Mouse (Mus musculus): ENCODE data around the gene Krtap1-4. TPM values are rescaled to one million over a fixed set of nuclear protein-coding genes. Genes with fewer than 3 reads are reported as not detected.

Gene Krtap1-4
- polyA plus RNA-seq, 1 experiment from 2014 or later: not detected

Other genes with a start within 250 kb of the Krtap1-4 start
- 0.04 and 0.16 TPM in 2 replicates for gene Krt26, start 245.7 kb downstream of the Krtap1-4 start, polyA plus RNA-seq (2014; fragmentation: Nextera tagmentation; extraction: Ambion mirVana)
- not detected in 2 replicates for gene Krt27, start 232.6 kb downstream of the Krtap1-4 start, polyA plus RNA-seq (2014; fragmentation: Nextera tagmentation; extraction: Ambion mirVana)
- not detected in 2 replicates for gene Krt28, start 208.8 kb downstream of the Krtap1-4 start, polyA plus RNA-seq (2014; fragmentation: Nextera tagmentation; extraction: Ambion mirVana)
- 26.2 and 28.5 TPM in 2 replicates for gene Krt10, start 194.3 kb downstream of the Krtap1-4 start, polyA plus RNA-seq (2014; fragmentation: Nextera tagmentation; extraction: Ambion mirVana)
- not detected in 2 replicates for gene Krt12, start 161.4 kb downstream of the Krtap1-4 start, polyA plus RNA-seq (2014; fragmentation: Nextera tagmentation; extraction: Ambion mirVana)
- 16.5 and 17.1 TPM in 2 replicates for gene Krt20, start 145.5 kb downstream of the Krtap1-4 start, polyA plus RNA-seq (2014; fragmentation: Nextera tagmentation; extraction: Ambion mirVana)
- gene Krt23, start 90.5 kb downstream of the Krtap1-4 start, polyA plus RNA-seq (2014; fragmentation: Nextera tagmentation; extraction: Ambion mirVana): 6.0 and 9.2 TPM in 2 replicates
- gene Krt39, start 62.3 kb downstream of the Krtap1-4 start, polyA plus RNA-seq (2014; fragmentation: Nextera tagmentation; extraction: Ambion mirVana): not detected in 2 replicates
- not detected in 2 replicates for gene Krt40, start 40.5 kb downstream of the Krtap1-4 start, polyA plus RNA-seq (2014; fragmentation: Nextera tagmentation; extraction: Ambion mirVana)
- not detected in 2 replicates for gene Krtap3-3, start 32.8 kb downstream of the Krtap1-4 start, polyA plus RNA-seq (2014; fragmentation: Nextera tagmentation; extraction: Ambion mirVana)
- not detected in 2 replicates for gene Krtap3-2, start 26.8 kb downstream of the Krtap1-4 start, polyA plus RNA-seq (2014; fragmentation: Nextera tagmentation; extraction: Ambion mirVana)
- not detected in 2 replicates for gene Gm11939, start 24.2 kb downstream of the Krtap1-4 start, polyA plus RNA-seq (2014; fragmentation: Nextera tagmentation; extraction: Ambion mirVana)
- not detected in 2 replicates for gene Krtap3-1, start 17.0 kb downstream of the Krtap1-4 start, polyA plus RNA-seq (2014; fragmentation: Nextera tagmentation; extraction: Ambion mirVana)
- not detected in 2 replicates for gene Krtap1-5, start 2.6 kb downstream of the Krtap1-4 start, polyA plus RNA-seq (2014; fragmentation: Nextera tagmentation; extraction: Ambion mirVana)
- not detected in 2 replicates for gene Krtap1-3, start 7.7 kb upstream of the Krtap1-4 start, polyA plus RNA-seq (2014; fragmentation: Nextera tagmentation; extraction: Ambion mirVana)
- not detected in 2 replicates for gene Krtap9-3, start 14.5 kb upstream of the Krtap1-4 start, polyA plus RNA-seq (2014; fragmentation: Nextera tagmentation; extraction: Ambion mirVana)
- not detected in 2 replicates for gene Gm11938, start 19.7 kb upstream of the Krtap1-4 start, polyA plus RNA-seq (2014; fragmentation: Nextera tagmentation; extraction: Ambion mirVana)
- not detected in 2 replicates for gene Gm11937, start 26.5 kb upstream of the Krtap1-4 start, polyA plus RNA-seq (2014; fragmentation: Nextera tagmentation; extraction: Ambion mirVana)
- not detected in 2 replicates for gene Krtap2-4, start 31.2 kb upstream of the Krtap1-4 start, polyA plus RNA-seq (2014; fragmentation: Nextera tagmentation; extraction: Ambion mirVana)
- gene Gm11562, start 36.8 kb upstream of the Krtap1-4 start, polyA plus RNA-seq (2014; fragmentation: Nextera tagmentation; extraction: Ambion mirVana): not detected in 2 replicates
- not detected in 2 replicates for gene Krtap4-1, start 44.6 kb upstream of the Krtap1-4 start, polyA plus RNA-seq (2014; fragmentation: Nextera tagmentation; extraction: Ambion mirVana)
- not detected in 2 replicates for gene Krtap4-2, start 51.4 kb upstream of the Krtap1-4 start, polyA plus RNA-seq (2014; fragmentation: Nextera tagmentation; extraction: Ambion mirVana)
- not detected in 2 replicates for gene Krtap4-7, start 60.4 kb upstream of the Krtap1-4 start, polyA plus RNA-seq (2014; fragmentation: Nextera tagmentation; extraction: Ambion mirVana)
- not detected in 2 replicates for gene Gm11555, start 66.6 kb upstream of the Krtap1-4 start, polyA plus RNA-seq (2014; fragmentation: Nextera tagmentation; extraction: Ambion mirVana)
- not detected in 2 replicates for gene Gm11563, start 75.3 kb upstream of the Krtap1-4 start, polyA plus RNA-seq (2014; fragmentation: Nextera tagmentation; extraction: Ambion mirVana)
- gene Krtap4-6, start 82.3 kb upstream of the Krtap1-4 start, polyA plus RNA-seq (2014; fragmentation: Nextera tagmentation; extraction: Ambion mirVana): not detected in 2 replicates
- gene Gm14190, start 107.1 kb upstream of the Krtap1-4 start, polyA plus RNA-seq (2014; fragmentation: Nextera tagmentation; extraction: Ambion mirVana): not detected in 2 replicates
- gene Gm14180, start 150.6 kb upstream of the Krtap1-4 start, polyA plus RNA-seq (2014; fragmentation: Nextera tagmentation; extraction: Ambion mirVana): not detected in 2 replicates
- gene Gm11595, start 189.3 kb upstream of the Krtap1-4 start, polyA plus RNA-seq (2014; fragmentation: Nextera tagmentation; extraction: Ambion mirVana): not detected in 2 replicates
- gene Krtap4-8, start 197.1 kb upstream of the Krtap1-4 start, polyA plus RNA-seq (2014; fragmentation: Nextera tagmentation; extraction: Ambion mirVana): not detected in 2 replicates
- not detected in 2 replicates for gene Krtap4-9, start 201.5 kb upstream of the Krtap1-4 start, polyA plus RNA-seq (2014; fragmentation: Nextera tagmentation; extraction: Ambion mirVana)
- not detected in 2 replicates for gene Gm11596, start 209.8 kb upstream of the Krtap1-4 start, polyA plus RNA-seq (2014; fragmentation: Nextera tagmentation; extraction: Ambion mirVana)
- not detected in 2 replicates for gene Gm11569, start 215.3 kb upstream of the Krtap1-4 start, polyA plus RNA-seq (2014; fragmentation: Nextera tagmentation; extraction: Ambion mirVana)
- not detected in 2 replicates for gene Gm11554, start 220.8 kb upstream of the Krtap1-4 start, polyA plus RNA-seq (2014; fragmentation: Nextera tagmentation; extraction: Ambion mirVana)
- gene Krtap4-13, start 226.2 kb upstream of the Krtap1-4 start, polyA plus RNA-seq (2014; fragmentation: Nextera tagmentation; extraction: Ambion mirVana): not detected in 2 replicates
- not detected in 2 replicates for gene Gm11564, start 232.0 kb upstream of the Krtap1-4 start, polyA plus RNA-seq (2014; fragmentation: Nextera tagmentation; extraction: Ambion mirVana)